Mouse (Mus musculus): ENCODE measurements around the gene Sgcg.

DNA sequence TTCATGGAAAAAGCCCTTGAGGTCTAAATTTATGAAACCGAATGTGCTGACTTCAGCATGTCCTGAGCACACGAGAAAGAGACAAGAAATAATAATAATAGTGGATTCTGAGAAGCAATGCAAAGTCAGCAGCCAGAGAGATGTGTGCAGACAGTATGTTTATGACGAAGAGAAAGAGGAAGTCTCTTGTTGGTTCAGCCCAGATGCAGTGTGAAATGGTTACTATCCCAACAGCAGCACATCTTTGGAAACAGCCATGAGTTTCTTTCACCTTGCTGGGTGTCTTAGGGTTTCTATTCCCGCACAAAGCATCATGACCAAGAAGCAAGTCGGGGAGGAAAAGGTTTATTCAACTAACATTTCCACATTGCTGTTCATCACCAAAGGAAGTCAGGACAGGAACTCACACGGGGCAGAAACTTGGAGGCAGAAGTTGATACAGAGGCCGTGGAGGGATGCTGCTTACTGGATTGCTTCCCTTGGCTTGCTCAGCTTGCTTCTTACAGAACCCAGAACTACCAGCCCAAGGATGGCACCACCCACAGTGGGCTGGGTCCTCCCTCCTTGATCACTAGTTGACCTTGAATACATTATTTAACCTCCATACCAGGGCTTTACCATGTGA, 20.5 kb upstream of the Sgcg start:
- TF ChIP-seq POLR2A (IDR thresholded peaks at IDR 0.05; ENCODE audit: insufficient read depth, low read depth, low read length) = no peak
- no peak for TF ChIP-seq CTCF (IDR thresholded peaks at IDR 0.05)
